Mouse (Mus musculus): ENCODE data around the gene Gm28036. TPM values are rescaled to one million over a fixed set of nuclear protein-coding genes. Genes with fewer than 3 reads are reported as not detected.
A peak's percentile ranks its signal among the peaks of the same experiment; 100 is the strongest.

Gm28036 gene
- total RNA-seq, 2 experiments from 2014 or later: 23.3 to 26.4 TPM

GRCm38 (mm10) chr2:156087391-156088110 is 39.3 kb downstream of the Gm28036 start:
- no peak for DNase-seq (ENCODE audit: low spot score in 2 of 2)

- no peak for DNase-seq (ENCODE audit: low spot score in 2 of 2)
Measured at GRCm38 (mm10) chr2:156084541-156084940, 42.4 kb downstream of the Gm28036 start.

- no peak for DNase-seq (ENCODE audit: low spot score in 2 of 2)
Measured at GRCm38 (mm10) chr2:156080391-156080790, 46.5 kb downstream of the Gm28036 start.

- DNase-seq (ENCODE audit: low spot score in 2 of 2): no peak
Measured at GRCm38 (mm10) chr2:156079674-156080073, 47.2 kb downstream of the Gm28036 start.

GRCm38 (mm10) chr2:156079183-156079560 is 47.7 kb downstream of the Gm28036 start:
- no peak for DNase-seq (ENCODE audit: low spot score in 2 of 2)

- no peak for DNase-seq (ENCODE audit: low spot score in 2 of 2)
Measured at GRCm38 (mm10) chr2:156078421-156079182, 48.3 kb downstream of the Gm28036 start.

- DNase-seq (ENCODE audit: low spot score in 2 of 2): no peak
Measured at GRCm38 (mm10) chr2:156077461-156077860, 49.4 kb downstream of the Gm28036 start.

- DNase-seq (ENCODE audit: low spot score in 2 of 2): no peak
Measured at GRCm38 (mm10) chr2:156073725-156074124, 53.2 kb downstream of the Gm28036 start.

- no peak for DNase-seq (ENCODE audit: low spot score in 2 of 2)
Measured at GRCm38 (mm10) chr2:156071236-156071635, 55.7 kb downstream of the Gm28036 start.

- DNase-seq (ENCODE audit: low spot score in 2 of 2): no peak
Measured at GRCm38 (mm10) chr2:156067916-156068315, 59.0 kb downstream of the Gm28036 start.

- DNase-seq (ENCODE audit: low spot score in 2 of 2): no peak
Measured at GRCm38 (mm10) chr2:156066126-156066525, 60.8 kb downstream of the Gm28036 start.

GRCm38 (mm10) chr2:156065099-156066041 is 61.5 kb downstream of the Gm28036 start, which contains the start of gene Spag4:
Gene Spag4 (plus strand): TSS chr2:156065175.
- peak; percentile 35 to 64 for DNase-seq (ENCODE audit: low spot score in 2 of 2)

GRCm38 (mm10) chr2:156052816-156053215 is 74.1 kb downstream of the Gm28036 start, which contains the start of gene Fer1l4:
Gene Fer1l4 (minus strand): TSS chr2:156052947.
- no peak for DNase-seq (ENCODE audit: low spot score in 2 of 2)

- no peak for DNase-seq (ENCODE audit: low spot score in 2 of 2)
Measured at GRCm38 (mm10) chr2:156047929-156048328, 79.0 kb downstream of the Gm28036 start.

- DNase-seq (ENCODE audit: low spot score in 2 of 2): no peak
Measured at GRCm38 (mm10) chr2:156042903-156043302, 84.0 kb downstream of the Gm28036 start.

GRCm38 (mm10) chr2:156039390-156039789 is 87.5 kb downstream of the Gm28036 start:
- no peak for DNase-seq (ENCODE audit: low spot score in 2 of 2)

GRCm38 (mm10) chr2:156025482-156025881 is 101.4 kb downstream of the Gm28036 start:
- DNase-seq (ENCODE audit: low spot score in 2 of 2): no peak
